Mouse (Mus musculus) macrophage (primary cell): ENCODE data around the gene Neurod1. TPM values are rescaled to one million over a fixed set of nuclear protein-coding genes. Genes with fewer than 3 reads are reported as not detected.

Source experiments
- H3K27ac ChIP-seq: fragments of 350-480 bp; formaldehyde crosslinking; 2 replicates; pipeline ENCODE4 v1.9.0; 2021
- H3K36me3 ChIP-seq: fragments of 350-480 bp; formaldehyde crosslinking; 2 replicates; pipeline ENCODE4 v1.9.0; 2021; ENCODE audit errors: inconsistent target
- H3K4me3 ChIP-seq: fragments of 350-480 bp; formaldehyde crosslinking; 2 replicates; pipeline ENCODE4 v1.9.0; 2021; ENCODE audit errors: inconsistent target
- H3K79me2 ChIP-seq: fragments of 350-480 bp; formaldehyde crosslinking; 2 replicates; pipeline ENCODE4 v1.9.0; 2021; ENCODE audit errors: inconsistent target
- WGBS: methylation state at CpG from one replicate; pipeline ENCODE4 v1.1.7; 2026; ENCODE audit warnings: inconsistent platforms; ENCODE audit not compliant: missing documents; 5-methylcytosine and 5-hydroxymethylcytosine counted together
- polyA plus RNA-seq: library from polyadenylated mRNA; stranded (reverse); fragments of 250-400 nt; gene quantifications from 3 replicates; pipeline ENCODE4 v1.2.4, GENCODE M21; 2018; ENCODE audit warnings: inconsistent platforms
- total RNA-seq, 78 experiments: library from RNA; depleted of rRNA; stranded (reverse); fragments of 250-400 nt; gene quantifications; 1 replicate in 9 of 78; 2 replicates in 24 of 78; 3 replicates in 43 of 78; 4 replicates in 2 of 78; pipeline ENCODE4 v1.2.4; 2018; ENCODE audit warnings: inconsistent platforms in 56 of 78

Neurod1 gene
- not detected for total RNA-seq (2018; cell fraction: chromatin; rRNA removed)
- not detected for total RNA-seq (2018; cell fraction: cytosol; rRNA removed)
- not detected for total RNA-seq (2018; cell fraction: nucleus; rRNA removed)
- not detected in 3 replicates for polyA plus RNA-seq

GRCm38 (mm10) chr2:79456575-79457349 lies at the start of gene Neurod1, which contains the start of gene Cerkl:
TSS of gene Neurod1 (minus strand) at chr2:79456751.
TSS of gene Cerkl (minus strand) at chr2:79456785.
- no peak within 1 kb of the TSS for H3K4me3 ChIP-seq

DNA sequence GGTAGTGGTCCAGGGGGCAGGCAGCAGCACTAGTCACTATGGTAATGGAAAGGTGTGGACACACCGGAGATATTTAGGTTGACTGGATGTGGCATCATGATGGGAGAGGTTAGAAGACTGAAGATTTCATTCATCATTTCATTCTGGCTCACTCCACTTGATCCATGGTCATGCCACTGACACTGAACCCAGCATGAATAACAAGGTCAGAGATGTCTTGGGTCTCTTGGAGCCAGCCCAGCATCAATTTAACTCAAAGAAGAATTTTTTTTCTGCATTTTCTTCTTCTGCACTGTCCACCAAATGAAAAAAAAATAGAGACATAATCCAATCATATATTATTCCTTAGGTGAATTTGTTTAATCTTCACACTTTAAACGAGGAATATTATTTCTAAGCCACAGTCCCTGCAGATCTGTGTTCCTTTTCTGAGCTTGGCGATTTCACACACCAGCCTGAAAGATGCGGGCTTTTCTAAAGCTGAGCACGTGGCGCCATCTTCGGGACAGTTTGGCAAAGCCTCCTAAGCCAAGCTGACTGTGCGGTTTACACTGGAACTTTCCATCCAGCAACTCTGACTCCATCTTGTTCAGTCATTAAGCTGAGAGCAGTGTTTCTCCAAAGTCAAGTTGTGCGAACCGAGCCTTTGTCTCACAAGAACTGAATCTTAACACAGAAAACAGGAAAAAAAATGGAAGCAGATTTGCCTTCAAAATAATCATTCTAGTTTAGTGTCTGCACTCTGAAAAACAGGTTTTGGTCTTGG lies 42.6 kb upstream of the Neurod1 start:
- Histone ChIP-seq H3K36me3 (no peaks in the 10 kb centered on the region), H3K4me3 (no peak overlapping the region), H3K79me2 (no peaks in the 10 kb centered on the region), H3K27ac (no peak overlapping the region)
- WGBS: 22% methylated on average over 9 of the region's 10 CpGs

More at GRCm38 (mm10) chr2:79456575-79457349, at the start of gene Neurod1, which contains the start of gene Cerkl:
- Histone ChIP-seq H3K36me3 (no peaks in the 10 kb centered on the region), H3K79me2 (no peaks in the 10 kb centered on the region), H3K27ac (no peak within 1 kb of the TSS)
- 2% methylated on average over 42 of the region's 42 CpGs for WGBS

- H3K4me3 ChIP-seq: no peak overlapping the region
Measured at GRCm38 (mm10) chr2:79485127-79485526, 28.6 kb upstream of the Neurod1 start.

GRCm38 (mm10) chr2:79482511-79482910 lies 26.0 kb upstream of the Neurod1 start:
- WGBS: 95% methylated on average over 2 of the region's 2 CpGs
- no peak overlapping the region for H3K27ac ChIP-seq
- H3K79me2 ChIP-seq: no peaks in the 10 kb centered on the region
- no peak overlapping the region for H3K4me3 ChIP-seq
- no peaks in the 10 kb centered on the region for H3K36me3 ChIP-seq

More at GRCm38 (mm10) chr2:79485127-79485526, 28.6 kb upstream of the Neurod1 start:
- Histone ChIP-seq H3K27ac (no peak overlapping the region), H3K36me3 (no peaks in the 10 kb centered on the region), H3K79me2 (no peaks in the 10 kb centered on the region)
- 80% methylated on average over 3 of the region's 3 CpGs for WGBS

- H3K4me3 ChIP-seq: no peak overlapping the region
- WGBS: 73% methylated on average over 4 of the region's 4 CpGs
- no peaks in the 10 kb centered on the region for H3K36me3 ChIP-seq
- H3K79me2 ChIP-seq: no peaks in the 10 kb centered on the region
- no peak overlapping the region for H3K27ac ChIP-seq
Measured at GRCm38 (mm10) chr2:79462411-79462810, 5.9 kb upstream of the Neurod1 start.

- WGBS: 95% methylated on average over 2 of the region's 2 CpGs
- Histone ChIP-seq H3K36me3 (no peaks in the 10 kb centered on the region), H3K4me3 (no peak overlapping the region), H3K27ac (no peak overlapping the region), H3K79me2 (no peaks in the 10 kb centered on the region)
Measured at GRCm38 (mm10) chr2:79461861-79462260, 5.3 kb upstream of the Neurod1 start.

- no peak overlapping the region for H3K4me3 ChIP-seq
- H3K27ac ChIP-seq: no peak overlapping the region
- no peaks in the 10 kb centered on the region for H3K36me3 ChIP-seq
- 6% methylated on average over 2 of the region's 2 CpGs for WGBS
- H3K79me2 ChIP-seq: no peaks in the 10 kb centered on the region
Measured at GRCm38 (mm10) chr2:79460586-79460985, 4.0 kb upstream of the Neurod1 start.

GRCm38 (mm10) chr2:79460107-79460506 lies 3.6 kb upstream of the Neurod1 start:
- 12% methylated on average over 14 of the region's 14 CpGs for WGBS
- H3K79me2 ChIP-seq: no peaks in the 10 kb centered on the region
- no peak overlapping the region for H3K4me3 ChIP-seq
- no peaks in the 10 kb centered on the region for H3K36me3 ChIP-seq
- no peak overlapping the region for H3K27ac ChIP-seq

DNA sequence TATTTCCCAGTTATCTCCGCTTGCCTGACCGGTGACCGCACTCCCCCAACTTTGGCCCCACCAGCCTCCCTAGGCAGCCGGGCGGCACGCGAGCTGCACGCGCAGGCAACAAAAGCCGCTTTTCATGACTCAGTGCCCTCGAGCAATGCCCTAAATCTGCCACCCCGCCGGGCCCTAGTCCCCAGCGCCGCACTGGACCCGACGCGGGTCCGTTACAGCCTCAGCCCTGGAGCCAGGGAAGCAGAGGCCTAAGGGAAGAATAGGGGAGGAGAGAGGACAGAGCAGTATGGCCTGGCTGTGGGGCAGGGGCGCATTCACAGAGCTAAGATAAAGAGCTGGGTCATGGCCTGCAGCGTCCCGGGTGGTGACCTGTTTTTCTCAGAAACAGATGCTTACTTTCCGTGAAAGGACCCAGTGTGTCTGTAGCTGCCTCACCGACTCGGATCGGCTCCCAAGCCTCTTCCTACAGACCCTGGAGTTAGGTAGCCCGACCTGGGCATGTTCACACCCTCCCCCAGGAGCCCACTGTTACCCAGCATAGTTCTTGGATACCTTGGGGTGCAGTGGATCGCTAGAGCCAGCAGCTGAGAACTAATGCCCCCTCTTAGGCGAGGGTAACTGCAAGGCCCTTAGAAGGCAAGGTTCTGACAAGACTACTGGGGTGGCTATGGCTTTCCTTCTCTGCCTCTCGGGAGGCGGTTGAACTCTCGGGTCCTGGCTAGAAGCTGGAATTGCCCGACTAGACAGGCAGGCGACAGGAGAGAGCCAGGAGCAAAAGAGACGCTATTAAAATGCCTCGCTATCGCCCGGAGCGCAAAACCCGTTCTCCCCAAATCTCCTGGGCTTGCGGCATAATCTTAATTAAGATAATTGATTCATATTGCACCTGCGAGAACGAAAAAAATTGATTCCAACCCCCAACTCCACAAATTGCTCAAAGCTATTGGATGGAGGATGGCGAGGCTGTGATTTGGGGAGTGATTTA lies 2.8 kb upstream of the Neurod1 start:
- no peaks in the 10 kb centered on the region for H3K79me2 ChIP-seq
- 5% methylated on average over 44 of the region's 44 CpGs for WGBS

GRCm38 (mm10) chr2:79457932-79458331 lies 1.4 kb upstream of the Neurod1 start:
- 25% methylated on average over 3 of the region's 3 CpGs for WGBS

More for the DNA sequence above, 2.8 kb upstream of the Neurod1 start:
- Histone ChIP-seq H3K27ac (no peak overlapping the region), H3K36me3 (no peaks in the 10 kb centered on the region), H3K4me3 (no peak overlapping the region)

GRCm38 (mm10) chr2:79457434-79457833 lies 883 bp upstream of the Neurod1 start:
- Histone ChIP-seq H3K27ac (no peak overlapping the region), H3K79me2 (no peaks in the 10 kb centered on the region), H3K36me3 (no peaks in the 10 kb centered on the region), H3K4me3 (no peak overlapping the region)
- WGBS: 54% methylated on average over 3 of the region's 3 CpGs

More at GRCm38 (mm10) chr2:79457932-79458331, 1.4 kb upstream of the Neurod1 start:
- Histone ChIP-seq H3K27ac (no peak overlapping the region), H3K79me2 (no peaks in the 10 kb centered on the region), H3K36me3 (no peaks in the 10 kb centered on the region), H3K4me3 (no peak overlapping the region)

- Histone ChIP-seq H3K36me3 (no peaks in the 10 kb centered on the region), H3K4me3 (no peak overlapping the region), H3K79me2 (no peaks in the 10 kb centered on the region), H3K27ac (no peak overlapping the region)
- 17% methylated on average over 5 of the region's 10 CpGs for WGBS
Measured at GRCm38 (mm10) chr2:79455646-79456045, 905 bp downstream of the Neurod1 start.

DNA sequence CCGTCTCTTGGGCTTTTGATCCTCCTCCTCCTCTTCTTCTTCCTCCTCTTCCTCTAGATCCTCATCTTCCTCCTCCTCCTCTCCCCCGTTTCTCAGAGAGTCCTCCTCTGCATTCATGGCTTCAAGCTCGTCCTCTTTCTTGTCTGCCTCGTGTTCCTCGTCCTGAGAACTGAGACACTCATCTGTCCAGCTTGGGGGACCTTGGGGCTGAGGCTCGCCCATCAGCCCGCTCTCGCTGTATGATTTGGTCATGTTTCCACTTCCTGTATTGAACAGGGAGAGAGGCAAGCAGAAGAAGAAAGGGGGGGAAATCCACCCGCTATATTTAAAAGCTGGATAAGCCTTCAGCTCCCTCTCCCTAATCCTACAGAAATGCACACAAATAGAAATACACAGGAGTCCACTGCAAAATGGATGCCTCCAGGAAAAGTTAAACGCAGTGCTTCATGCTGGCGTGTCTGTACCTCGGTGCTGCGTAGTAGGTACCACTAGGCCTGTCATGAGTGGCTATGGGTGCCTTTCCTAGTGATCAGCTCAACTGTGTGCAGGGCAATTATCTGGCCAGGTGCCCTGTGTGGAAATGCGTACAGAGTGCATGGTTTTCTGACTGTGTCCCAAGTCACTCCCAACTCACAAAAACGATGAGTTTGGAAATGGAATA lies 1.6 kb downstream of the Neurod1 start:
- no peak overlapping the region for H3K4me3 ChIP-seq
- 23% methylated on average over 15 of the region's 15 CpGs for WGBS
- H3K79me2 ChIP-seq: no peaks in the 10 kb centered on the region
- no peaks in the 10 kb centered on the region for H3K36me3 ChIP-seq
- H3K27ac ChIP-seq: no peak overlapping the region
